Mouse (Mus musculus): ENCODE results near the gene Klf5.

DNA sequence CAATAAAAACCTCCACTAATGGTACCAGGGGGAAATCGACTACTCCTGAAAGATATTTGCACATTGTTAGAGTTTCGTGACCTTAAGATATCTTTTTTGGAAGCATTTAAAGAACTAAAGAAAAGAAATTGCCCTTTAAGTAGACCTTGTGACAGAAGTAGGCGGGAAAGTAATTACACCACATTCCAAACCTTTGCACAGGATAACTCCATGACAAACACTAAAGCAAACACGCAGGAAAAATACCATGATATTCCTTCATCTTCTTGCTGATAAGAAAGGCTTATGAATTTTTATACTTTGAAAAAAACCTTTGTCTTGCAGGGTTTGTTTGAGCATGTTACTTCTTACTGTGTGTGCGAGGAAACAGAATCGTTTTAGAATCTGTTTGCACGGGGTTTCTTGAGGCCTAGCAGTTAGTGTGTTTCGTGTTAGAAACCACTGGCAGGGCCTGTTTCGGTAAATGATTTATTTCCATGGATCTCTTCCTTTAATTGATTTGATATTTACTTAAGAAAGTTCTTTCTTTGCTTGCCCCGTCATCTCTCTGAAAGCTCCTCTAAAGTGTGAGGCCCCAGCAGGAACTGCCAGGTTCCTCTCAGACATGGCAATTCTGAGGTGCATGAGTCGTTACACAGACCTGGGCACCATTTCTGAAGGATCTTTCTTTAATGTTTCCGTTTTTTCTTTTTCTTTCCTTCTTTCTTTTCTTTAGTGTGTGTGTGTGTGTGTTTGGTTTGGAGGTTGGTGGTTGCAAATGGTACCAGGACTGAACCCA, 65.7 kb downstream of the Klf5 start:
- no peak for TF ChIP-seq CTCF (IDR thresholded peaks at IDR 0.05; ENCODE audit: low read depth, low read length)
- TF ChIP-seq POLR2A (IDR thresholded peaks at IDR 0.05; ENCODE audit: borderline replicate concordance, low read depth, low read length) = no peak
